Mouse (Mus musculus): ENCODE measurements around the gene Rps6ka5. TPM values are rescaled to one million over a fixed set of nuclear protein-coding genes. Genes with fewer than 3 reads are reported as not detected.

Gene Rps6ka5
- polyA plus RNA-seq, 1 experiment from 2014 or later, result 4.9 TPM

DNA sequence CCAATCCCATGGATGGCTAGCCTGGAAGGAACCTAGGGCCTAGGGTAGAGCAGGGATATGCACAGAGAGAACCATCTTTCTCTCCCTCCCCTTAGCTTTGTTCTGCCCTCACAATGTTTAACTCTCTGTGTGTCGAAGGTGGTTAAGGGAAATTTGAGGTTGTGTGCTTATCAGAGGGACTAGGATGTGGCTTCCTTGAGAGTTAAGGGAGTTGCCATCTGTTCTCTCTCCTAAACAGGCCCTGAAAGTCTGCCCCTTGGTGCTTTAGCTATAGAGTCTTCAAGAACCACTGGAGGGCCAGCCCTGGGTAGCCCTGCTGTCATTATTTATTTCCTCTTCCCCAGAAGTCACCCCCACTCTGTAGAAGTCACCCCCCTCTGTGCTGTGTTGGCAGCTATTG lies 26.2 kb upstream of the Rps6ka5 start:
- no peaks in the 10 kb centered on the region for H3K9me3 ChIP-seq (replicated peaks)
- no peak overlapping the region for H3K9ac ChIP-seq (replicated peaks)
- no peak for ATAC-seq (ENCODE audit: low FRiP score)
- H3K27me3 ChIP-seq (replicated peaks), result no peaks in the 10 kb centered on the region
- no peaks in the 10 kb centered on the region for H3K36me3 ChIP-seq
- no peaks in the 10 kb centered on the region for H3K4me1 ChIP-seq
- no peak overlapping the region for H3K4me2 ChIP-seq
- WGBS, result 70% methylated on average over 1 of the region's 1 CpGs
- H3K27ac ChIP-seq (replicated peaks), result no peak overlapping the region
- no peak overlapping the region for H3K4me3 ChIP-seq (replicated peaks)

DNA sequence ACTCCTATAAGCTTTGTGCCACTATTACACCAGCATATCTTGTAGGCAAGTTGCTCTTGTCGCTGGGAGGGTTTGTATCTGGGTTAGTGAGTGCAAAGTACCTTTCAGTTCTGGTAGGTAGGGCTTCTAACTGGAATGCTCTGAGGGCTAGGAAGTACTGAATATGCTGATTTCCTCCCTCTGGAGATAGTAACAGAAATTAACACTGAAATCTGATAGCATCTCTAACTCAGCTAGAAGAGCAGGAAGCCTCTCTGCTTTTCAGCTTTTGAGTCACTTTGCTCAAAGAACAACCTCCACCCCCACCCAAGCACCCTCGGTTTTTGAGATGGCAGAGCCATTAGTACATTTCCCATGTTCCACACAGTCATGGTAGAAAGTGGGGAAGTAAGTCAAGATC lies 15.7 kb upstream of the Rps6ka5 start:
- WGBS, result 74% methylated on average over 2 of the region's 2 CpGs
- ATAC-seq (ENCODE audit: low FRiP score), result no peak
- Histone ChIP-seq H3K9ac (replicated peaks) (no peak overlapping the region), H3K4me2 (no peak overlapping the region), H3K4me3 (replicated peaks) (no peak overlapping the region), H3K4me1 (no peaks in the 10 kb centered on the region), H3K27ac (replicated peaks) (no peak overlapping the region), H3K36me3 (no peaks in the 10 kb centered on the region), H3K9me3 (replicated peaks) (no peaks in the 10 kb centered on the region), H3K27me3 (replicated peaks) (no peaks in the 10 kb centered on the region)

DNA sequence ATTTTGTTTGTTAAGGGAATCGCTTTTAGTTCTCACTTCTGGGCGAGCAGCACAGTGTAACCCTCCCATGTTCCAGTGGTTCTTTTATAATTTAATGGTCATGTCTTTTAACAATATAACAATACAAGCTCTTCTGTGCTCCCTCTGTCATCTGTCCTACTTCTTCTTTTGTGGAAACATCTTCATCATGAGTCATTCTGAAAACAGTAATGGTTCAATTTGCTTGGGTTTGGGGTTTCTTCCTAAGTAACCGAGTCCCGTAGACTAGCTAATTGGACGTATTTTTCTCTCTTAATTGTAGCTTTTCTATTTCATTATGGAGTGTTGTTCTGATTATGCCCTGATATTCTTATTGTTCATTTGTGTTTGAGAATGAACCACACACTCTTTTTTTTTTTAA lies 13.5 kb upstream of the Rps6ka5 start:
- H3K27ac ChIP-seq (replicated peaks), result no peak overlapping the region
- WGBS, result 91% methylated on average over 5 of the region's 5 CpGs
- H3K27me3 ChIP-seq (replicated peaks), result no peaks in the 10 kb centered on the region
- H3K4me3 ChIP-seq (replicated peaks), result no peak overlapping the region
- no peaks in the 10 kb centered on the region for H3K36me3 ChIP-seq
- H3K9ac ChIP-seq (replicated peaks), result no peak overlapping the region
- no peaks in the 10 kb centered on the region for H3K4me1 ChIP-seq
- no peaks in the 10 kb centered on the region for H3K9me3 ChIP-seq (replicated peaks)
- H3K4me2 ChIP-seq, result no peak overlapping the region
- ATAC-seq (ENCODE audit: low FRiP score), result no peak

DNA sequence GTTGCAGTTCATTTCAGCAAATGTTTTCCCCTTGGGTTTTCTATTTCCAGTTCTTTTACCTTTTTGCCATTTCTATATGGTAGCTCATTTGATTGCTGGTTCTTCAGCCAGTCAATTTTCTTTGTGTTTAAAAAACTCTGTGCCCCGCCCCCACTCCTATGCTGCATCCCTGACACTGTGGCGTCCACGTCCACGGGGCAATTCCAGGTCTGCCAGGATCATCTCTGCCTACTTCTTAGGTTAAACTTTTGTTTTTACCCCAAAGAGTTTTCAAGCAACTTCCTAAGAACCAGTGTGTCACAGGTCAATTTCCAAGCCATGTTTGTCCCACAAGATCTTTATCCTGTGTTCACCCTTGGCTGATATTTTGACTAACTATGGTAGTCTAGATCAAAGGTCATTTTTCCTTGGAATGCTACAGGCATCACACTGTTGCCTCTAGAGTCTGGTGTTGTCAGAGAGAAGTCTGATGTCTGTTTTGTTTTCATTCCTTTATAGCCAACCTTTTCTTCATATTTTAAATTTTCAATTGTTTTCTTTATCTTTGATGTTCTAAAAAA lies 12.3 kb upstream of the Rps6ka5 start:
- Histone ChIP-seq H3K4me3 (replicated peaks) (no peak overlapping the region), H3K9ac (replicated peaks) (no peak overlapping the region), H3K4me1 (no peaks in the 10 kb centered on the region), H3K9me3 (replicated peaks) (no peaks in the 10 kb centered on the region), H3K27me3 (replicated peaks) (no peaks in the 10 kb centered on the region), H3K27ac (replicated peaks) (no peak overlapping the region), H3K36me3 (no peaks in the 10 kb centered on the region), H3K4me2 (no peak overlapping the region)
- WGBS, result 75% methylated on average over 4 of the region's 4 CpGs
- ATAC-seq (ENCODE audit: low FRiP score), result no peak

DNA sequence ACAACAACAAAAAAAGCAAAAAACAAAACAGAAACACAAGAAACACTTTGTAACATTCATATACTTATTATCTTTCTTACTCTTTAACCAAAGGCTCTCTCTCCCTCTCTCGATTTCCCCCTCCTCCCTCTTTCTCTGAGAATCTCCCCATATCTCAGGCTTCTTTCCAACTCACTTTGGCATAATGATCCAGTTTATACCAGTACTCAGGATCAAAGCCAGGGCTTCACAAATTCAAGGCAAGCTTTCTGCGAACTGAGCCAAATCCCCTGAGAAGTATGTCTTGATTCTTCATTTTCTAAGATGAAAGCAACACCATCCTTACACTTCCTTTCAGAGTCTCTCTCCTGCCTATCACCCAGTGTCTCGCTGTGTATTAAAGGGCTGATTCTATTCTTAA lies 11.7 kb upstream of the Rps6ka5 start:
- H3K36me3 ChIP-seq, result no peaks in the 10 kb centered on the region
- H3K9me3 ChIP-seq (replicated peaks), result no peaks in the 10 kb centered on the region
- H3K4me2 ChIP-seq, result no peak overlapping the region
- no peak overlapping the region for H3K27ac ChIP-seq (replicated peaks)
- no peak for ATAC-seq (ENCODE audit: low FRiP score)
- WGBS, result 74% methylated on average over 3 of the region's 3 CpGs
- no peaks in the 10 kb centered on the region for H3K27me3 ChIP-seq (replicated peaks)
- no peaks in the 10 kb centered on the region for H3K4me1 ChIP-seq
- H3K9ac ChIP-seq (replicated peaks), result no peak overlapping the region
- H3K4me3 ChIP-seq (replicated peaks), result no peak overlapping the region

DNA sequence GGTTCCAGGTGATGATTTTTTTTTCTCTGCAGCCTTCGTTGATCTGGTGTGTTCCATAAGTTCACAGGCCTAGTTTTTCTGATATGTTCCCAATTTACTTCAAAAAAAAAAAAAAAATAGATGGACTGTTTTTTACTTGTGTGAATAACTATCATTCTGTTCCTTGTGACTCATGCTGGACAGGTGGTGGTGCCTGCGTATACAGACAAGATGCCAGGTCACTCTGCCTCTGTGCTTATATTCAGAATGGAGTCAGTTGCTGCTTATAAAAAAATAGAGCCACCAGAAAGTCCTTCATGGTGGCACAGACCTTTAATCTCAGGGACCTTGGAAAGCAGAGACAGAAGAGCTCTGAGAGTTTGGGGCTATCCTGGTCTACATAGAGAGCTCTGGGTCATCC lies 8.8 kb upstream of the Rps6ka5 start:
- Histone ChIP-seq H3K27ac (replicated peaks) (no peak overlapping the region), H3K27me3 (replicated peaks) (no peaks in the 10 kb centered on the region), H3K4me2 (no peak overlapping the region), H3K4me1 (no peaks in the 10 kb centered on the region), H3K9me3 (replicated peaks) (no peaks in the 10 kb centered on the region), H3K36me3 (no peaks in the 10 kb centered on the region), H3K4me3 (replicated peaks) (no peak overlapping the region), H3K9ac (replicated peaks) (no peak overlapping the region)
- ATAC-seq (ENCODE audit: low FRiP score), result no peak
- WGBS, result 92% methylated on average over 2 of the region's 2 CpGs

DNA sequence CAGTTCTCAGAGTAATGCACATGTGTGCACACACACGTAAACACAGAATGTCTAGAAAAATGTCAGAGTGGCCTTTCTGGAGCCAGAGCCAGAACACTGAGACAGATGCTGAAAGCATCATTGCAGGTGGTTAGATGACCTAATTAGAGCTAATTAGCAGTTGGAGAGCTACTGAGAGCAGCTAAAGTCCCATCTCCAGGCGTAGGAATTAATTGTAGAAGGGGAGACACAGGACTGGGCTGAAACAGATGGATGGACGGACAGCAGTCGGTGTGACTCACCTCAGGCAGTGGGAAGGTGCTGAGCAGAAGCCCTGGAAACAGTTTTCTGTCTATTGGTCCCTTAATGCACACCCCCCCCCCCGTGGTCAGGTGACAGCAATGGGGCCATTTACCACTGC lies 8.4 kb upstream of the Rps6ka5 start:
- Histone ChIP-seq H3K27ac (replicated peaks) (no peak overlapping the region), H3K4me2 (no peak overlapping the region), H3K4me1 (no peaks in the 10 kb centered on the region), H3K9me3 (replicated peaks) (no peaks in the 10 kb centered on the region), H3K9ac (replicated peaks) (no peak overlapping the region), H3K27me3 (replicated peaks) (no peaks in the 10 kb centered on the region), H3K36me3 (no peaks in the 10 kb centered on the region), H3K4me3 (replicated peaks) (no peak overlapping the region)
- no peak for ATAC-seq (ENCODE audit: low FRiP score)
- WGBS, result 56% methylated on average over 5 of the region's 5 CpGs

DNA sequence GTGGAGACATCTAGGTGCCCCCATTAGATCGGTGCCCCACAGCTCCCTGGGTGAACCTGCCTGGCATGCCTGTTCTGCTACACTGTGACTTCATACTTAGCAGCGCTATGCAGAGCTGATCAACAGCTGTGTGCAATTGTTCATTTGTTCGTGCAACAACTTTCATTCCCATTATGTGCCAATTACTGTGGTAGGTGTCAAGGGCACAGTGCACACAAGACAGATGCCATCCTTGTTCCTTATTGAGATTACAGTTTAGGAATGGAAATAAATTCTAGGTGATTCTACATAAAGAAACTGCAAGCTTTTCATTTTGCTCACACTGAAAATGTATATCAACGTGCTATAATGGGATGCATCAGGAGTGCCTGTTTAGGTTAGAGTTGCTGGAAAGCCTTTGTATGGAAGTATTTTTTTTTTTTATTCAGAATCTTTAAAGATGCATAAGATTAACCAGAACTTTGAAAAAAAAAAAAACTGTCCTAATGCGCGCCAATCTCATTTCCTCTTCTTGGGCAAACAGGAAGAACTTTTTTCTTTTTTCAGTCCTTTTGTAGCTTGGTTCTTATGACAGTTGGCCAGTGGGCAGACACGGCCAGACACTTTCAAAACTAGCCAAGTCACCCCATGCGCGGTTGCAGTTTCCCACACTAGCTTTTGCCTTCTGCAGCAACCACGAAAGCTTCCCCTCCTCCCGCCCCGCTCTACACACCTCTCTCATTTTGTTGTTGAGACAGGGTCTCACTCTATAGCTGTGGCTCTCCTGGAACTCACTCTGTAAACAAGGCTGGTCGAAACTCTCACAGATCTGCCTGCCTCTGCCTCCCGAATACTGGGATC lies 2.1 kb upstream of the Rps6ka5 start:
- peaks cover 10% of the 10 kb centered on the region for H3K4me1 ChIP-seq
- 78% methylated on average over 14 of the region's 14 CpGs for WGBS
- no peak overlapping the region for H3K4me3 ChIP-seq (replicated peaks)
- no peak overlapping the region for H3K4me2 ChIP-seq
- H3K36me3 ChIP-seq, result no peaks in the 10 kb centered on the region
- ATAC-seq (ENCODE audit: low FRiP score), result no peak
- H3K27ac ChIP-seq (replicated peaks), result no peak overlapping the region
- no peaks in the 10 kb centered on the region for H3K9me3 ChIP-seq (replicated peaks)
- no peaks in the 10 kb centered on the region for H3K27me3 ChIP-seq (replicated peaks)
- no peak overlapping the region for H3K9ac ChIP-seq (replicated peaks)

DNA sequence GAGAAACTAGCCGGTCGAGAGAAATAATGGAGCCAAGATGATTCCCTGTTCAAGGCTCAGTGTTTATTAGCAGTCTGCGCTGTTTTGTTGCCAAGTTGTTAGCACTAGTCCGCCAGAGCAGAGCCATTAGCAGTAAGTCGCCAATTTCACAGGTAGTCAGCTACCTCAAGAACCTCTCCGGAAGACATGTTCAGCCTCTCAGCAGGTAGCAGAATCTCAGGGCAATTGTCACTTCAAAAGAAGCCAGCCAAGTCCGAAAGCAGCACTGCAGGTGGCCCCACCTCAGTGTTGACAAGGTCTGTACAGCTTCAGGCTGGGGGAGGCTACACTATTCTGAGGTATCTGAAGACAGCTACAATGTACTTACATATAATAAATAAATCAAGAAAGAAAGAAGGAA lies 1.1 kb upstream of the Rps6ka5 start:
- ATAC-seq (ENCODE audit: low FRiP score), result no peak
- no peak overlapping the region for H3K27ac ChIP-seq (replicated peaks)
- no peaks in the 10 kb centered on the region for H3K9me3 ChIP-seq (replicated peaks)
- peaks cover 17% of the 10 kb centered on the region for H3K4me1 ChIP-seq
- WGBS, result 25% methylated on average over 7 of the region's 7 CpGs
- no peaks in the 10 kb centered on the region for H3K36me3 ChIP-seq
- no peak overlapping the region for H3K4me3 ChIP-seq (replicated peaks)
- no peaks in the 10 kb centered on the region for H3K27me3 ChIP-seq (replicated peaks)
- no peak overlapping the region for H3K9ac ChIP-seq (replicated peaks)
- no peak overlapping the region for H3K4me2 ChIP-seq

DNA sequence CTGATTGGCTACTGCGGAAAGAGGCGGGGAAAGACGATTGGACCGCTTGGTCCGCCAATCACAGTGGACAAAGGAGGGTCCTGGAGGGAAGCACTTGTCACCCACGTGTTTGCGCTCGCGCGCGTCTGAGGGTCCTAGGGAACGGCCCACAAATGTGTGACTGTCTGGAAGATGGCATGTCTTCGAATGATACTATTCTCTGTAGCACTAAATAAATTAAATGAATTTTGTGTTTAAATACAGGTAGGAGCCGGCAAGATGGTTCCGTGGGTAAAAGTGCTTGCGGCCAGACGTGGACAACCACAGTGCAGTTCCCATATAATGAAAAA lies 1.4 kb downstream of the Rps6ka5 start:
- Histone ChIP-seq H3K27ac (replicated peaks) (peak overlapping the region; percentile 28; the same call in 1 of the 2 replicates), H3K9ac (replicated peaks) (peak overlapping the region; percentile 18; the same call in 1 of the 2 replicates)
- 4% methylated on average over 17 of the region's 17 CpGs for WGBS

DNA sequence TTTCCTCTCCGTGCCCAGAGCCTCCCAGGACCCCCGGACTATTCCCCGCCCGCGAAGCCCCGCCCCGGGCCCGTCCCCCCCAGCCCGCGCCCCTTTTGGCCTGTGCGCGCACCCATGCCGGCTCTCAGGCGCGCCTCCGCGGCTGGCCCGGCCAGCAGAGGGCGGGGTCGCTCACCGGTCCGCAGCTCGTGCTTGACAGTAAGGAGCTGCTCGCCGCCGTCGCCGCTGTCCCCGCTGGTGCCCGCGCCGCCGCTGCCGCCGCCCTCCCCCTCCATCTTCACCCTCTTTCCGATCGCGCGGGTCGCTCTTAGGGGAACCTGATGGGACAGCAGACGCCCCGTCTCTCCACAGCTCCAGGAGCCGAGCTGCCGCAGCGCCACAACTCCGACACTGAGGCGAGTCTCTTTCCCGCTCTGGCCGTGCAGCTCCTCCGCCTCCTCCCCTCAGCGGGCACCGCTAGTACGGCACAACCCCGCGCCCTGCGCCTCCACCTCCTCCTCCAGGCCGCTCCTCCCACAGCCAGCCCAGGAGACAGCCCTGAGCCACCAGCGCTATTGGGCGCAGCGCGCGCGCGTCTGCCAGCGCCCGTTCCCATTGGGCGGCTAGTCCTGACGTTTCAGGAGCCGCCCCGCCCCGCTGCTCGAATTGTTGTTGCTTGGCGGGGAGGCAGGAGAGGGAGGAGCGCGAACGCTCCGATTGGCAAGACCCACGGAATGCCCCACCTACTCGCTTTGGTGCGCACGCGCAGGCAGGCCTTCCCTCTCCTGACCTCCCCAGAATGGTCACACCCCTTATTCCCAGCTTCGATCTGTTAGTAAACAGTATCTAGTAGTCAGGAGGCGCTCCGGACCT lies 2.0 kb downstream of the Rps6ka5 start:
- H3K4me1 ChIP-seq, result peaks cover 24% of the 10 kb centered on the region
- H3K36me3 ChIP-seq, result no peaks in the 10 kb centered on the region
- peak; percentile 99 for ATAC-seq (ENCODE audit: low FRiP score)
- peak overlapping the region; percentile 83 for H3K4me2 ChIP-seq
- WGBS, result under 1% methylated on average over 74 of the region's 85 CpGs
- no peaks in the 10 kb centered on the region for H3K27me3 ChIP-seq (replicated peaks)
- peak overlapping the region; percentile 93 for H3K4me3 ChIP-seq (replicated peaks)
- peak overlapping the region; percentile 97 for H3K27ac ChIP-seq (replicated peaks)
- H3K9me3 ChIP-seq (replicated peaks), result no peaks in the 10 kb centered on the region
- peak overlapping the region; percentile 77 for H3K9ac ChIP-seq (replicated peaks)

More for the DNA sequence above, 1.4 kb downstream of the Rps6ka5 start:
- H3K4me3 ChIP-seq (replicated peaks), result peak overlapping the region; percentile 93
- H3K27me3 ChIP-seq (replicated peaks), result no peaks in the 10 kb centered on the region
- no peak for ATAC-seq (ENCODE audit: low FRiP score)
- no peaks in the 10 kb centered on the region for H3K9me3 ChIP-seq (replicated peaks)
- peak overlapping the region; percentile 75 for H3K4me2 ChIP-seq
- H3K36me3 ChIP-seq, result no peaks in the 10 kb centered on the region
- H3K4me1 ChIP-seq, result peaks cover 24% of the 10 kb centered on the region

DNA sequence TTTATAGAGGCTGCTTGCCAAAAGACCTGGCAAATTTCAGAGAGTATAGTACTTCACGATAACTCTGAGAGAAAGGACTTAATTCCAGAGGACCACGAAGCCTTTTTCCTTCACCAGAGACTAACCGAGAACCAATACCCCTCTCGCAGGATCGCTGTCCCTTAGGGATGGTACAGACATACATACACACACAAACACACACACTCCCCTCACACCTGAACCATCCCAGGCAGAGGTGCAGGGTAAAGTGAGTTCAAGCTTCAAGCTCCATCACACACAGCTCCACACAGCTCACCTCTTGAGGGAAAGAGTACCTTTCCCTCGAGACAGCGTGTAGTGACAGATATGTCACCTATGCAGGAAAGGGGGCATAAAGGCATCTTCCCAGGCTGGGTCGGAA lies 2.6 kb downstream of the Rps6ka5 start:
- WGBS, result 3% methylated on average over 8 of the region's 8 CpGs
- no peaks in the 10 kb centered on the region for H3K9me3 ChIP-seq (replicated peaks)
- H3K4me1 ChIP-seq, result peaks cover 24% of the 10 kb centered on the region
- peak overlapping the region; percentile 77 for H3K9ac ChIP-seq (replicated peaks)
- H3K4me3 ChIP-seq (replicated peaks), result peak overlapping the region; percentile 93
- no peaks in the 10 kb centered on the region for H3K36me3 ChIP-seq
- ATAC-seq (ENCODE audit: low FRiP score), result peak; percentile 1; the same call in 1 of the 2 replicates
- H3K4me2 ChIP-seq, result peak overlapping the region; percentile 83
- no peaks in the 10 kb centered on the region for H3K27me3 ChIP-seq (replicated peaks)
- H3K27ac ChIP-seq (replicated peaks), result peak overlapping the region; percentile 97

Measured in neural tube, embryonic 15.5 days (tissue).